Mouse (Mus musculus) CH12.LX (cell line): ENCODE results near the gene Mgll. TPM values are rescaled to one million over a fixed set of nuclear protein-coding genes. Genes with fewer than 3 reads are reported as not detected.

ENCODE experiments used
- DNase-seq: peaks from one replicate; pipeline ENCODE4 v3.0.0-alpha.2; 2013; ENCODE audit errors: extremely low read depth
- H3K27ac ChIP-seq: 2 replicates; pipeline ENCODE4 v1.5.1; 2012; ENCODE audit warnings: low read depth, mild to moderate bottlenecking, control low read depth, moderate library complexity; ENCODE audit not compliant: insufficient read depth
- H3K27me3 ChIP-seq: replicated peaks from 2 replicates; pipeline ENCODE3; 2012; ENCODE audit warnings: inconsistent platforms
- H3K36me3 ChIP-seq, 2 experiments: replicated peaks in 1 of 2; 2 replicates each; pipeline versions ENCODE3 to v1.6.1; 2012; ENCODE audit warnings: inconsistent platforms in 1 of 2, low read length in 1 of 2, mild to moderate bottlenecking in 1 of 2, mixed read lengths in 1 of 2, moderate library complexity in 1 of 2; ENCODE audit not compliant: control insufficient read depth in 1 of 2, insufficient read depth in 1 of 2
- H3K4me1 ChIP-seq, 2 experiments: 2 replicates each; pipeline ENCODE4 v1.6.1; 2012; ENCODE audit warnings: inconsistent platforms in 1 of 2, moderate library complexity in 1 of 2; ENCODE audit not compliant: insufficient read depth in 2 of 2, control insufficient read depth in 1 of 2
- H3K4me2 ChIP-seq: 2 replicates; pipeline ENCODE4 v1.6.1; 2012; ENCODE audit warnings: low read depth, mild to moderate bottlenecking, control low read depth; ENCODE audit not compliant: poor library complexity, insufficient read depth, severe bottlenecking
- H3K4me3 ChIP-seq, 3 experiments: fragments of 150-350 bp in 1 of 3; sonication (generic) in 1 of 3; replicated peaks in 1 of 3; 2 replicates each; pipeline versions ENCODE3 to v1.5.1; 2011 to 2012; ENCODE audit warnings: low read depth in 2 of 3, low read length in 2 of 3, mild to moderate bottlenecking in 2 of 3, moderate library complexity in 2 of 3, control low read depth in 1 of 3, improper control_type of control experiment in 1 of 3, inconsistent platforms in 1 of 3, mixed read lengths in 1 of 3; ENCODE audit not compliant: poor library complexity in 1 of 3
- H3K79me2 ChIP-seq: replicated peaks from 2 replicates; pipeline ENCODE4 v1.6.1; 2012; ENCODE audit warnings: mild to moderate bottlenecking, moderate library complexity; ENCODE audit not compliant: control insufficient read depth, poor library complexity, insufficient read depth, severe bottlenecking; ENCODE audit errors: extremely low read depth
- H3K9ac ChIP-seq: 2 replicates; pipeline ENCODE4 v1.6.1; 2012; ENCODE audit warnings: low read depth, mild to moderate bottlenecking, control low read depth, moderate library complexity; ENCODE audit not compliant: insufficient read depth
- H3K9me3 ChIP-seq: replicated peaks from 2 replicates; pipeline ENCODE3; 2012; ENCODE audit warnings: low read length, inconsistent platforms, mixed read lengths
- BHLHE40 ChIP-seq: IDR thresholded peaks from 2 replicates; pipeline ENCODE4 v1.6.1; 2011; ENCODE audit warnings: mild to moderate bottlenecking, low read depth, low read length, improper control_type of control experiment
- CTCF ChIP-seq, 2 experiments: IDR thresholded peaks in 1 of 2; conservative IDR thresholded peaks in 1 of 2; 2 replicates each; pipeline ENCODE4 v1.5.1; 2011 to 2012; ENCODE audit warnings: low read depth in 2 of 2, low read length in 2 of 2, improper control_type of control experiment in 1 of 2, inconsistent platforms in 1 of 2, mild to moderate bottlenecking in 1 of 2, moderate library complexity in 1 of 2
- ELF1 ChIP-seq: IDR thresholded peaks from 2 replicates; pipeline ENCODE4 v1.6.1; 2014; ENCODE audit warnings: low read depth, mild to moderate bottlenecking, inconsistent platforms, low read length, improper control_type of control experiment
- EP300 ChIP-seq: IDR thresholded peaks from 2 replicates; pipeline ENCODE4 v1.6.1; 2011; ENCODE audit warnings: low read length, improper control_type of control experiment
- ETS1 ChIP-seq: conservative IDR thresholded peaks from 2 replicates; pipeline ENCODE4 v1.6.1; 2012; ENCODE audit warnings: low read depth, mild to moderate bottlenecking, inconsistent platforms, low read length, improper control_type of control experiment, moderate library complexity
- IRF4 ChIP-seq: IDR thresholded peaks from 2 replicates; pipeline ENCODE4 v1.6.1; 2014; ENCODE audit warnings: low read depth, mild to moderate bottlenecking, inconsistent platforms, low read length, improper control_type of control experiment
- JUN ChIP-seq: IDR thresholded peaks from 2 replicates; pipeline ENCODE4 v1.6.1; 2011; ENCODE audit warnings: low read depth, mild to moderate bottlenecking, low read length, improper control_type of control experiment, moderate library complexity; ENCODE audit not compliant: insufficient read depth
- JUND ChIP-seq: conservative IDR thresholded peaks from 2 replicates; pipeline ENCODE4 v1.6.1; 2011; ENCODE audit warnings: low read depth, low read length, improper control_type of control experiment
- KAT2A ChIP-seq: IDR thresholded peaks from 2 replicates; pipeline ENCODE4 v1.6.1; 2012; ENCODE audit warnings: low read length, improper control_type of control experiment, inconsistent platforms; ENCODE audit not compliant: insufficient replicate concordance
- MAX ChIP-seq: IDR thresholded peaks from 2 replicates; pipeline ENCODE4 v1.6.1; 2011; ENCODE audit warnings: low read length, improper control_type of control experiment
- MAZ ChIP-seq: IDR thresholded peaks from 2 replicates; pipeline ENCODE4 v1.6.1; 2012; ENCODE audit warnings: low read depth, mild to moderate bottlenecking, inconsistent platforms, low read length, improper control_type of control experiment, moderate library complexity
- MEF2A ChIP-seq: IDR thresholded peaks from 2 replicates; pipeline ENCODE4 v1.6.1; 2014; ENCODE audit warnings: low read depth, mild to moderate bottlenecking, inconsistent platforms, low read length, improper control_type of control experiment, borderline replicate concordance
- MXI1 ChIP-seq: IDR thresholded peaks from 2 replicates; pipeline ENCODE4 v1.6.1; 2011; ENCODE audit warnings: mild to moderate bottlenecking, low read depth, low read length, improper control_type of control experiment
- MYC ChIP-seq: IDR thresholded peaks from 2 replicates; pipeline ENCODE4 v1.6.1; 2011; ENCODE audit warnings: low read depth, mild to moderate bottlenecking, improper control_type of control experiment, low read length
- NELFE ChIP-seq: IDR thresholded peaks from 2 replicates; pipeline ENCODE4 v1.6.1; 2011; ENCODE audit warnings: low read depth, low read length, improper control_type of control experiment
- NRF1 ChIP-seq: IDR thresholded peaks from 2 replicates; pipeline ENCODE4 v1.6.1; 2014; ENCODE audit warnings: low read depth, mild to moderate bottlenecking, inconsistent platforms, low read length, improper control_type of control experiment, moderate library complexity
- POLR2AphosphoS2 ChIP-seq: IDR thresholded peaks from 2 replicates; pipeline ENCODE4 v1.6.1; 2011; ENCODE audit warnings: low read depth, low read length, improper control_type of control experiment
- RCOR1 ChIP-seq: conservative IDR thresholded peaks from 2 replicates; pipeline ENCODE4 v1.6.1; 2012; ENCODE audit warnings: low read depth, mild to moderate bottlenecking, inconsistent platforms, low read length, improper control_type of control experiment
- TBP ChIP-seq: conservative IDR thresholded peaks from 2 replicates; pipeline ENCODE4 v1.6.1; 2011; ENCODE audit warnings: low read depth, low read length, improper control_type of control experiment
- TCF12 ChIP-seq: IDR thresholded peaks from 2 replicates; pipeline ENCODE4 v1.6.1; 2014; ENCODE audit warnings: low read depth, mild to moderate bottlenecking, inconsistent platforms, low read length, improper control_type of control experiment
- UBTF ChIP-seq: IDR thresholded peaks from 2 replicates; pipeline ENCODE4 v1.6.1; 2012; ENCODE audit warnings: low read depth, mild to moderate bottlenecking, inconsistent platforms, low read length, improper control_type of control experiment, moderate library complexity
- USF1 ChIP-seq: IDR thresholded peaks from 2 replicates; pipeline ENCODE4 v1.6.1; 2014; ENCODE audit warnings: low read depth, mild to moderate bottlenecking, inconsistent platforms, low read length, improper control_type of control experiment
- ZKSCAN1 ChIP-seq: IDR thresholded peaks from 2 replicates; pipeline ENCODE4 v1.6.1; 2012; ENCODE audit warnings: low read depth, inconsistent platforms, low read length, improper control_type of control experiment, borderline replicate concordance
- ZNF384 ChIP-seq: IDR thresholded peaks from 2 replicates; pipeline ENCODE4 v1.6.1; 2012; ENCODE audit warnings: low read depth, low read length, improper control_type of control experiment, inconsistent platforms
- dilution Hi-C: fragments of 300-500 bp; cut with MboI; formaldehyde crosslinking; loops from 2 replicates; pipeline ENCODE4 v1.14.3; 2020; ENCODE audit warnings: low sequenced_read_pairs; ENCODE audit not compliant: extremely low pct_unique_long_range_greater_than_20kb, extremely low pct_ligation_motif_present
- in situ Hi-C: fragments of 300-500 bp; cut with MboI; formaldehyde crosslinking; loops from 3 replicates; pipeline ENCODE4 v1.14.3; 2019; ENCODE audit warnings: low sequenced_read_pairs, low pct_ligation_motif_present, low pct_unique_long_range_greater_than_20kb, mixed read lengths
- polyA plus RNA-seq: library from polyadenylated mRNA; unstranded; fragments of >175 nt; gene quantifications from 2 replicates; pipeline ENCODE4 v1.2.1, GENCODE M21; 2012; ENCODE audit warnings: low read depth; ENCODE audit not compliant: insufficient read length
- total RNA-seq, 2 experiments: library from RNA; depleted of rRNA; stranded (reverse); fragments of 300-350 nt in 1 of 2; fragments of >200 nt in 1 of 2; gene quantifications; 2 replicates each; pipeline ENCODE4 v1.2.3; 2012 to 2014

Gene Mgll
- total and polyA plus RNA-seq, 3 experiments = 60.8 to 81.1 (median 76.5) TPM

- DNase-seq = no peak
- Histone ChIP-seq H3K79me2 (peaks cover 58% of the 10 kb centered on the region), H3K9me3 (no peaks in the 10 kb centered on the region), H3K4me1 (peaks cover 40 to 81% of the 10 kb centered on the region in 2 experiments), H3K27ac (no peak overlapping the region), H3K36me3 (peaks cover 35 to 62% of the 10 kb centered on the region in 2 experiments), H3K27me3 (no peaks in the 10 kb centered on the region), H3K4me3 (no peak overlapping the region), H3K9ac (no peak overlapping the region), H3K4me2 (no peak overlapping the region)
- TF ChIP-seq MAZ (no peak), TBP (no peak), MYC (no peak), USF1 (no peak), MEF2A (no peak), EP300 (no peak), ZNF384 (no peak)
- dilution Hi-C loops = no loop called here
- in situ Hi-C loops = no loop called here
Observed at GRCm38 (mm10) chr6:88728054-88728453, 3.8 kb downstream of the Mgll start.

GRCm38 (mm10) chr6:88728515-88728914, 4.3 kb downstream of the Mgll start:
- dilution Hi-C loops = no loop called here
- TF ChIP-seq BHLHE40 (no peak), POLR2AphosphoS2 (peak; percentile 58), RCOR1 (no peak)
- Histone ChIP-seq H3K4me3 (no peak overlapping the region), H3K27ac (no peak overlapping the region), H3K9me3 (peaks cover 2% of the 10 kb centered on the region), H3K79me2 (peaks cover 62% of the 10 kb centered on the region), H3K4me1 (peaks cover 39 to 81% of the 10 kb centered on the region in 2 experiments), H3K9ac (no peak overlapping the region), H3K27me3 (no peaks in the 10 kb centered on the region), H3K36me3 (peaks cover 38 to 67% of the 10 kb centered on the region in 2 experiments), H3K4me2 (no peak overlapping the region)
- in situ Hi-C loops = no loop called here
- DNase-seq = no peak

- dilution Hi-C loops (no loop called here), in situ Hi-C loops (loop anchor here (5.0 to 10.0 kb wide), 3 partner anchors 36 to 146 kb away; no protein-coding TSS in a partner anchor)
- Histone ChIP-seq H3K4me2 (peak overlapping the region; percentile 65), H3K9me3 (peaks cover 9% of the 10 kb centered on the region), H3K36me3 (peaks cover 56 to 90% of the 10 kb centered on the region in 2 experiments), H3K79me2 (peaks cover 74% of the 10 kb centered on the region), H3K27me3 (no peaks in the 10 kb centered on the region), H3K4me3 (peak overlapping the region in 1 of 3 experiments; percentile 1), H3K27ac (peak overlapping the region; percentile 87), H3K9ac (peak overlapping the region; percentile 2; the same call in 1 of the 2 replicates), H3K4me1 (peaks cover 47 to 100% of the 10 kb centered on the region in 2 experiments)
- DNase-seq = peak; percentile 92
- TF ChIP-seq MEF2A = no peak; the same call in 1 of the 2 replicates
- peak; percentile 35; the same call in 1 of the 2 replicates for TF ChIP-seq NRF1
- TF ChIP-seq JUN = no peak
- no peak for TF ChIP-seq JUND
- no peak for TF ChIP-seq ZNF384
- TF ChIP-seq MXI1 = peak; percentile 82
- TF ChIP-seq IRF4 = peak; percentile 68
- TF ChIP-seq TCF12 = peak; percentile 61
- TF ChIP-seq NELFE = peak; percentile 61
- TF ChIP-seq CTCF (conservative IDR thresholded peaks at IDR 0.05 in 1 of 2, IDR thresholded peaks at IDR 0.05 in 1 of 2; ENCODE audit: low read depth in 2 of 2, low read length in 2 of 2) = peak in 1 of 2 experiments; percentile 9; a peak in 1 of 4 replicates
- TF ChIP-seq KAT2A = no peak
- no peak for TF ChIP-seq ZKSCAN1
- no peak; the same call in 1 of the 2 replicates for TF ChIP-seq UBTF
- TF ChIP-seq ELF1 = peak; percentile 53; the same call in 1 of the 2 replicates
- TF ChIP-seq RCOR1 = 0 out of 2 replicates have a peak, but pooled peaks have one; percentile 62
- peak; percentile 52; the same call in 1 of the 2 replicates for TF ChIP-seq ETS1
- TF ChIP-seq MAX = peak; percentile 92
Observed at GRCm38 (mm10) chr6:88731211-88731751, 7.1 kb downstream of the Mgll start.
